Comparison of ENCODE assay signal across 25 mouse cellular contexts in the genomic region with DNA sequence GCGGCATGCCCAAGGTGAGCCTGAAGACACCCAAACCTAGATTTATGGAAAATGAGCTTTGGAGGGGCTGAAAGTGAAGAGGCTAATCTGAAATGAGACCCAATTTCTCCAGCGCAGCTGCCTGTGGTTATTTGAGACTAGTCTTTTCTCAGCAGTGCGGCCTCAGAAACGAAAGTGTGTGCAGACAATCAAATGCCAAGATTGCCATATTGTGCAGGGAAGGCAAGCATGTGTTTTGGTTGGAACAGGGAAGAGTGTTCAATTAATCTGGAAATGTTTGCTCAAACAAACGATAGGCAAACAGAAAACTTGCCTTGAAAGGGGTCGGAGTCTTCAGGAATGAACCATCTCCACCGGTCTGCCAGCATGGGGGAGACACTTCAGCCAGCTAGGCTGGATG.
A peak's percentile ranks its signal among the peaks of the same experiment; 100 is the strongest.
DNase-seq lines count a peak whose midpoint lies in the region; ATAC-seq lines count a peak whose summit lies in the region.
"Had no signal": no experiment of that assay in that cellular context is flagged by ENCODE, and none has a peak within 500 bp of the region (broad histone marks: within the 10 kb centered on the region; RNA-seq: fewer than 3 reads in every experiment).

No protein-coding gene starts in this region.

- no peaks in the 10 kb centered on the region for H3K36me3 ChIP-seq in limb, embryonic 12.5 days
- H3K36me3 ChIP-seq: embryonic facial prominence, embryonic 12.5 days; heart, embryonic 12.5 days; hindbrain, embryonic 10.5 days; neural tube, embryonic 15.5 days had no signal

- no peak overlapping the region for H3K4me3 ChIP-seq in limb, embryonic 12.5 days (replicated peaks)
- H3K4me3 ChIP-seq: embryonic facial prominence, embryonic 12.5 days; heart, embryonic 12.5 days; hindbrain, embryonic 10.5 days; neural tube, embryonic 15.5 days had no signal

- no peaks in the 10 kb centered on the region for H3K27me3 ChIP-seq in limb, embryonic 12.5 days
- H3K27me3 ChIP-seq: heart, embryonic 12.5 days; neural tube, embryonic 15.5 days had no signal

- no peak for ATAC-seq in limb, embryonic 12.5 days (ENCODE audit: insufficient number of reproducible peaks, insufficient read depth, low FRiP score, low TSS enrichment, low read depth)
- ATAC-seq: hindbrain, postnatal 0 days; intestine, postnatal 0 days; liver, postnatal 0 days; lung, postnatal 0 days had no signal

- 85% methylated on average over 7 of the region's 7 CpGs for WGBS in limb, embryonic 12.5 days

- H3K9me3 ChIP-seq in limb, embryonic 12.5 days, result peaks cover 6% of the 10 kb centered on the region; the same call in 1 of the 2 replicates
- H3K9me3 ChIP-seq: embryonic facial prominence, embryonic 12.5 days; hindbrain, embryonic 10.5 days; neural tube, embryonic 15.5 days had no signal

- H3K27ac ChIP-seq in limb, embryonic 12.5 days, result 0 out of 2 replicates have a peak overlapping the region, but pooled peaks have one; percentile 23
- H3K27ac ChIP-seq: embryonic facial prominence, embryonic 12.5 days; hindbrain, embryonic 10.5 days; hindbrain, postnatal 0 days; neural tube, embryonic 15.5 days had no signal

- no peak overlapping the region for H3K9ac ChIP-seq in limb, embryonic 12.5 days (replicated peaks)
- H3K9ac ChIP-seq: embryonic facial prominence, embryonic 12.5 days; heart, embryonic 12.5 days; liver, postnatal 0 days; neural tube, embryonic 15.5 days had no signal

- H3K4me1 ChIP-seq in limb, embryonic 12.5 days (replicated peaks), result no peaks in the 10 kb centered on the region
- H3K4me1 ChIP-seq: embryonic facial prominence, embryonic 12.5 days; heart, embryonic 12.5 days; hindbrain, embryonic 10.5 days; neural tube, embryonic 15.5 days had no signal

- peak; percentile 5 to 6 for DNase-seq in cerebellum, postnatal 10 days
- DNase-seq in cerebellum, postnatal 36 days, result no peak
- peak; percentile 16 for DNase-seq in heart, adult 11 months
- no peak for DNase-seq in heart, adult 18-20 months
- DNase-seq in layer of hippocampus, adult 8-10 months (ENCODE audit: low spot score in 2 of 2), result peak; percentile 3 to 23
- DNase-seq in MN1 (ENCODE audit: low spot score), result no peak
- DNase-seq in testis, postnatal 14 days (ENCODE audit: low spot score), result no peak
- DNase-seq: adrenal gland, postnatal 10 days; cerebellum, adult 9-10 months; heart, postnatal 10 days; kidney, postnatal 36 days; left cerebral cortex, postnatal 4 days; liver, postnatal 0 days; right cerebral cortex, adult 18-20 months; right cerebral cortex, postnatal 4 days had no signal

- no peak overlapping the region for H3K4me2 ChIP-seq in limb, embryonic 12.5 days
- H3K4me2 ChIP-seq: embryonic facial prominence, embryonic 12.5 days; heart, embryonic 12.5 days; liver, embryonic 11.5 days; midbrain, embryonic 11.5 days; neural tube, embryonic 15.5 days had no signal

Comparison
In these comparisons a context has a peak if more than half of its experiments do, and no peak if none do; other contexts are left out.
1. DNase-seq: peak in cerebellum, postnatal 10 days (2 of 2), heart, adult 11 months (single experiment) and layer of hippocampus, adult 8-10 months (2 of 2); none in cerebellum, postnatal 36 days (0 of 2), heart, adult 18-20 months (0 of 2), MN1 (single experiment) and testis, postnatal 14 days (single experiment).